Mouse (Mus musculus): ENCODE measurements around the gene Zscan26. TPM values are rescaled to one million over a fixed set of nuclear protein-coding genes. Genes with fewer than 3 reads are reported as not detected.
A peak's percentile ranks its signal among the peaks of the same experiment; 100 is the strongest.

Gene Zscan26
- total and polyA plus RNA-seq, 3 experiments: 14.2 to 20.9 (median 14.8) TPM

GRCm38 (mm10) chr13:21440503-21441206 is 12.9 kb downstream of the Zscan26 start, which contains the start of gene Pgbd1 (continued):
- TF ChIP-seq ZKSCAN1 (IDR thresholded peaks at IDR 0.05; ENCODE audit: borderline replicate concordance, low read depth, low read length) (no peak), ZNF384 (IDR thresholded peaks at IDR 0.05; ENCODE audit: low read depth, low read length) (peak; percentile 49; the same call in 1 of the 2 replicates), POLR2A (IDR thresholded peaks at IDR 0.05; ENCODE audit: low read depth, low read length) (peak; percentile 67), ELF1 (IDR thresholded peaks at IDR 0.05; ENCODE audit: low read depth, low read length) (peak; percentile 87), ETS1 (conservative IDR thresholded peaks at IDR 0.05; ENCODE audit: low read depth, low read length) (no peak), UBTF (IDR thresholded peaks at IDR 0.05; ENCODE audit: low read depth, low read length) (no peak), ZC3H11A (IDR thresholded peaks at IDR 0.05; ENCODE audit: low read depth, low read length) (no peak), MAZ (IDR thresholded peaks at IDR 0.05; ENCODE audit: low read depth, low read length) (peak; percentile 78; the same call in 1 of the 2 replicates), GABPA (IDR thresholded peaks at IDR 0.05; ENCODE audit: insufficient replicate concordance, low read depth, low read length) (no peak; the same call in 1 of the 2 replicates)

GRCm38 (mm10) chr13:21435476-21435875 is 18.1 kb downstream of the Zscan26 start:
- Histone ChIP-seq H3K4me1 (ENCODE audit: control insufficient read depth in 1 of 2, insufficient read depth in 2 of 2) (peaks cover 0 to 7% of the 10 kb centered on the region in 2 experiments; a peak in 2 of 4 replicates), H3K9me3 (replicated peaks; ENCODE audit: low read length) (no peaks in the 10 kb centered on the region), H3K9ac (ENCODE audit: insufficient read depth, low read depth) (no peak overlapping the region), H3K36me3 (replicated peaks in 1 of 2; ENCODE audit: control insufficient read depth in 1 of 2, insufficient read depth in 1 of 2, low read length in 1 of 2) (peaks cover 0 to 14% of the 10 kb centered on the region in 2 experiments), H3K79me2 (replicated peaks; ENCODE audit: control insufficient read depth, extremely low read depth, insufficient read depth, poor library complexity, severe bottlenecking) (no peaks in the 10 kb centered on the region), H3K4me3 (replicated peaks in 1 of 3; ENCODE audit: low read depth in 2 of 3, low read length in 2 of 3, poor library complexity in 1 of 3) (no peak overlapping the region), H3K27ac (ENCODE audit: insufficient read depth, low read depth) (no peak overlapping the region), H3K27me3 (replicated peaks) (no peaks in the 10 kb centered on the region), H3K4me2 (ENCODE audit: insufficient read depth, low read depth, poor library complexity, severe bottlenecking) (no peak overlapping the region)
- dilution Hi-C loops (cut with MboI; ENCODE audit: extremely low pct_ligation_motif_present, extremely low pct_unique_long_range_greater_than_20kb, low sequenced_read_pairs) (no loop called here), in situ Hi-C loops (cut with MboI; ENCODE audit: low pct_ligation_motif_present, low pct_unique_long_range_greater_than_20kb, low sequenced_read_pairs) (no loop called here)
- DNase-seq (ENCODE audit: extremely low read depth): no peak
- TF ChIP-seq ZNF384 (IDR thresholded peaks at IDR 0.05; ENCODE audit: low read depth, low read length): no peak
- TF ChIP-seq MAFK (IDR thresholded peaks at IDR 0.05; ENCODE audit: insufficient replicate concordance, low read length): no peak
- no peak for TF ChIP-seq HCFC1 (IDR thresholded peaks at IDR 0.05; ENCODE audit: low read depth, low read length)
- no peak for TF ChIP-seq UBTF (IDR thresholded peaks at IDR 0.05; ENCODE audit: low read depth, low read length)
- no peak for TF ChIP-seq E2F4 (IDR thresholded peaks at IDR 0.05; ENCODE audit: insufficient replicate concordance, low read depth, low read length)
- TF ChIP-seq IRF4 (IDR thresholded peaks at IDR 0.05; ENCODE audit: low read depth, low read length): no peak
- TF ChIP-seq MAZ (IDR thresholded peaks at IDR 0.05; ENCODE audit: low read depth, low read length): no peak
- no peak for TF ChIP-seq CTCF (conservative IDR thresholded peaks at IDR 0.05 in 1 of 2, IDR thresholded peaks at IDR 0.05 in 1 of 2; ENCODE audit: low read depth in 2 of 2, low read length in 2 of 2)

GRCm38 (mm10) chr13:21427631-21428030 is 25.9 kb downstream of the Zscan26 start:
- no peaks in the 10 kb centered on the region for H3K4me1 ChIP-seq (ENCODE audit: control insufficient read depth in 1 of 2, insufficient read depth in 2 of 2)
- no peak for DNase-seq (ENCODE audit: extremely low read depth)
- H3K27me3 ChIP-seq (replicated peaks): no peaks in the 10 kb centered on the region
- H3K36me3 ChIP-seq (replicated peaks in 1 of 2; ENCODE audit: control insufficient read depth in 1 of 2, insufficient read depth in 1 of 2, low read length in 1 of 2): peaks cover 0 to 7% of the 10 kb centered on the region in 2 experiments
- no peak overlapping the region for H3K9ac ChIP-seq (ENCODE audit: insufficient read depth, low read depth)
- dilution Hi-C loops (cut with MboI; ENCODE audit: extremely low pct_ligation_motif_present, extremely low pct_unique_long_range_greater_than_20kb, low sequenced_read_pairs): no loop called here
- no peaks in the 10 kb centered on the region for H3K79me2 ChIP-seq (replicated peaks; ENCODE audit: control insufficient read depth, extremely low read depth, insufficient read depth, poor library complexity, severe bottlenecking)
- in situ Hi-C loops (cut with MboI; ENCODE audit: low pct_ligation_motif_present, low pct_unique_long_range_greater_than_20kb, low sequenced_read_pairs): no loop called here
- H3K4me3 ChIP-seq (replicated peaks in 1 of 3; ENCODE audit: low read depth in 2 of 3, low read length in 2 of 3, poor library complexity in 1 of 3): no peak overlapping the region
- H3K4me2 ChIP-seq (ENCODE audit: insufficient read depth, low read depth, poor library complexity, severe bottlenecking): no peak overlapping the region
- no peak overlapping the region for H3K27ac ChIP-seq (ENCODE audit: insufficient read depth, low read depth)
- no peak for TF ChIP-seq JUN (IDR thresholded peaks at IDR 0.05; ENCODE audit: insufficient read depth, low read depth, low read length)
- TF ChIP-seq POLR2A (IDR thresholded peaks at IDR 0.05; ENCODE audit: low read depth, low read length): no peak
- no peaks in the 10 kb centered on the region for H3K9me3 ChIP-seq (replicated peaks; ENCODE audit: low read length)
